Mouse (Mus musculus): ENCODE results near the gene Cyb561d2.
"Not testable (repeated sequence)": the region's sequence is repeated elsewhere in the genome, so short reads cannot be mapped to it uniquely, and the experiment has no call there.

Gene Cyb561d2

GRCm38 (mm10) chr9:107541474-107542351 is at the start of gene Cyb561d2, which contains the start of gene Nprl2:
Gene Cyb561d2, minus strand, starts transcription at chr9:107542193.
Gene Nprl2, plus strand, starts transcription at chr9:107542226.
- ATAC-seq (ENCODE audit: low TSS enrichment) = peak; percentile 72

GRCm38 (mm10) chr9:107590773-107591060 is 48.7 kb upstream of the Cyb561d2 start:
- no peak for ATAC-seq (ENCODE audit: low TSS enrichment)

GRCm38 (mm10) chr9:107590058-107590772 is 48.2 kb upstream of the Cyb561d2 start:
- no peak for ATAC-seq (ENCODE audit: low TSS enrichment)

GRCm38 (mm10) chr9:107587833-107588639 is 46.0 kb upstream of the Cyb561d2 start:
- peak; percentile 13; the same call in 1 of the 2 replicates for ATAC-seq (ENCODE audit: low TSS enrichment)

- ATAC-seq (ENCODE audit: low TSS enrichment) = peak; percentile 95
Measured at GRCm38 (mm10) chr9:107586974-107587832, 45.2 kb upstream of the Cyb561d2 start, which contains the start of gene Ifrd2. Gene Ifrd2, plus strand, starts transcription at chr9:107587642.

GRCm38 (mm10) chr9:107586504-107586903 is 44.5 kb upstream of the Cyb561d2 start:
- ATAC-seq (ENCODE audit: low TSS enrichment) = no peak

GRCm38 (mm10) chr9:107583174-107583573 is 41.2 kb upstream of the Cyb561d2 start:
- ATAC-seq (ENCODE audit: low TSS enrichment) = no peak

- no peak for ATAC-seq (ENCODE audit: low TSS enrichment)
Measured at GRCm38 (mm10) chr9:107582509-107583062, 40.6 kb upstream of the Cyb561d2 start.

GRCm38 (mm10) chr9:107581584-107581983 is 39.6 kb upstream of the Cyb561d2 start:
- no peak for ATAC-seq (ENCODE audit: low TSS enrichment)

- ATAC-seq (ENCODE audit: low TSS enrichment) = peak; percentile 91
Measured at GRCm38 (mm10) chr9:107580501-107581317, 38.7 kb upstream of the Cyb561d2 start, which contains the start of gene Hyal3. Gene Hyal3, plus strand, starts transcription at chr9:107580818.

- no peak for ATAC-seq (ENCODE audit: low TSS enrichment)
Measured at GRCm38 (mm10) chr9:107579023-107579900, 37.3 kb upstream of the Cyb561d2 start.

GRCm38 (mm10) chr9:107578587-107578986 is 36.6 kb upstream of the Cyb561d2 start, which contains the start of gene Naa80:
Gene Naa80, plus strand, starts transcription at chr9:107578887.
- ATAC-seq (ENCODE audit: low TSS enrichment) = no peak

- no peak for ATAC-seq (ENCODE audit: low TSS enrichment)
Measured at GRCm38 (mm10) chr9:107577871-107578270, 35.9 kb upstream of the Cyb561d2 start.

GRCm38 (mm10) chr9:107576357-107577107 is 34.5 kb upstream of the Cyb561d2 start, which contains the start of gene Hyal1:
Gene Hyal1, plus strand, starts transcription at chr9:107576927.
- ATAC-seq (ENCODE audit: low TSS enrichment) = no peak

GRCm38 (mm10) chr9:107575579-107576356 is 33.8 kb upstream of the Cyb561d2 start:
- no peak for ATAC-seq (ENCODE audit: low TSS enrichment)

- not testable (repeated sequence) for ATAC-seq (ENCODE audit: low TSS enrichment)
Measured at GRCm38 (mm10) chr9:107573774-107574173, 31.8 kb upstream of the Cyb561d2 start.

GRCm38 (mm10) chr9:107572327-107572662 is 30.3 kb upstream of the Cyb561d2 start:
- no peak for ATAC-seq (ENCODE audit: low TSS enrichment)

Data from frontal cortex, adult (tissue).